Mouse (Mus musculus) cerebellum, postnatal 25 days (tissue): ENCODE measurements around the gene Sec14l1.

Experiments used
- DNase-seq, 2 experiments: peaks; one replicate each; pipeline ENCODE4 v3.0.0; 2021; ENCODE audit warnings: mixed read lengths in 2 of 2

Sec14l1 gene

DNA sequence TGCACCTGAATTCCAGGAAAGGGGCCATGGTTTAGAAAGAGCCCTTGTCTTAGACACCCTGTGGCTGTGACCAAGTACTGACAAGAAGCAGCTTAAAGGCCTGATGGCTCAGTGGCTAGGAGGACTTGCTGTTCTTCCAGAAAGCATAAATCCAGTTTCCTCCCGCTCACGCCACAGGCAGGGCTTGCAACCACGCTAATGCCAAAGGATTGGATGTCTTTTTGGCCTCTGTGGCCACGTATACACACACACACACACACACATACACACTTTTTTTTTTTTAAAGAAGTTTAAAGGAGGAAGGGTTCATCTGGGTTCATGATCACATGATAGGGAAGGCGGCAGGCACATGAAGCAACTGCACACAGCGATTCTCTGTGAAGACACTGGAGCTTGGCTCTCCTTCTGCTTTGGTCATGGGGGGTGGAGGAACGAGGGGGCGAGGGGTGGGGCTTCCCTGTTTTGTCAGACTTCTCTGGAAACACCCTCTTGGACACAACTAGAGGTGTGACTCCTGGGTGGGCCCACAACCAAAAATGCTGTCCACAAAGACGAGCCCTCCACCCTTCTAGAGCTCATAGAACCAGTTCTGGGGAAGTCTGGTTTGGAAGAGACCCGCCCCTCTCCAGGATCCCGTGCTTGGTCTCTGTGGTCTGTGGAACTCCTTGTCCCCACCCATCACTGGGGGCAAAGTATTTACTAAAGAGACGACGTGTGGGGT lies 26.5 kb upstream of the Sec14l1 start:
- DNase-seq = no peak

DNA sequence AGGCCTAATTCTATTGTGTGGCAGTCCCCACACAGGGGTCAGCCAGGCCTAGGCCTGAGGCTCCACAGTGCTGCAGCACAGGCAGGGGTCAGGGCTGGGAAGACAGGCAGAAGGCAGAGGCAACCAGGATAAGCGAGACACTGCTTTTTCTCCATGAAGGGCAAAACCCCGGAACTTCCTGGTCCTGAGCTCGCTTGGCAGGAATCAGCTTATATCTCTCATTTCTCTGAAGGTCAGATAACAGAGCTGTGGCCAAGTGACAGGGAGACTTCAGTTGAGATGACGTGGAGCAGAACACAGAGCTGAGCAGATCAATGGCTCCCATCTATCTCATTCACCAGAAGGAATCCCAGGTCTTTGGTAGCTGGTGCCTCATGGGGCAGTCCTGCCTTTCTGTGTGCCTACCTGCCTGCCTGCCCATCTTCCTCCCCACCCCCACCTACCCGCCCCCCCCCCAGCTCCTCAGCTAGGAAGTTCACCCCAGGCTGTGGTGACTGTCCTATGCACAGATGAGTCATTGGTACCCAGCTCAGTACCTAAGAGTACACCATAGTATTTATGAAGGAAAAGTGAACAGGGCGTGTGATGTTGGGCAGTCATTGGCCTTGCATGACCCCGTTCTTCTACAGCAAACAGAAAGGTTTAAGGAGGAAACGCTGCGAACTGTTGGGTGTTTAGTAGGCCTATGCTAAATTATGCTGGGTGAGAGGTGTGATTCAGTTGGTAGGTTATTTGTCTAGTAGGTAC lies 25.1 kb upstream of the Sec14l1 start:
- no peak for DNase-seq

DNA sequence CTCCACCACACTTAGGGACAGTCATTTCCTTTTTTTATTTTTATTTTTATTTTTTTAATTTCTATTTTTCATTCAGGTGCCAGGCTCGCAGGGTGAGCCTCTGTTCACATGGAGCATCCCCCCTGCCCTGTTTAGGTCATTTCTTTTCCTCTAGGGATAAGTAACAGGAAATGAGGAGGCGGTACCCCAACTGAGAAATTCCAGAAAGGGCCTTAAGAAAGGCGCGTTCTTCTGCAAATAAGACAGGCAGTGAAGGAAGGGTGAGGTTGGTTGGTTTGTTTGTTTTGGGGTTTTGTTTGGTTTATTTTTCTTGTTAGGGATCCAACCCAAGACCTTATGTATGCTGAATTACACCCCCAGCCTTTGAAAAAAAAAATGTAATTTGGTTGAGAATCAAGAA lies 23.6 kb upstream of the Sec14l1 start:
- no peak for DNase-seq

DNA sequence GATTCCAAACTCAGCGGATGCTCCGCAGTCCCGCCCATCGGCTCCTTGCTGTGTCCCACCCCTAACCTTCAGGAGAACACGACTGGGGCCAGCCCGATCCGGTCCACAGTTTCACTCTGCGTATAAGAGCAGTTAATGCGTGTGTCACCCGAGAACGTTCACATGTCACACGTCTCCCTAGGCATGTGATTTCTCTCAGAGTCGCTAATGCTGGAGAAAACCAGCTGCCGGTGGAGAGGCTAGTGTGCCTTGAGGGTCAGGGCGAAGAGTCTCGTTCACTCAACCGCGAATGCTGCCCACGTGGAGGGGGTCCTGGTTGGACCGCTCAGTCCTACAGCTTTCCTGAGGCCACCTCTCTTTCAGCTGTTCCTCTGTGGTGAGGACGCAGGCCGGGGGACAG lies 23.1 kb upstream of the Sec14l1 start:
- DNase-seq = no peak

DNA sequence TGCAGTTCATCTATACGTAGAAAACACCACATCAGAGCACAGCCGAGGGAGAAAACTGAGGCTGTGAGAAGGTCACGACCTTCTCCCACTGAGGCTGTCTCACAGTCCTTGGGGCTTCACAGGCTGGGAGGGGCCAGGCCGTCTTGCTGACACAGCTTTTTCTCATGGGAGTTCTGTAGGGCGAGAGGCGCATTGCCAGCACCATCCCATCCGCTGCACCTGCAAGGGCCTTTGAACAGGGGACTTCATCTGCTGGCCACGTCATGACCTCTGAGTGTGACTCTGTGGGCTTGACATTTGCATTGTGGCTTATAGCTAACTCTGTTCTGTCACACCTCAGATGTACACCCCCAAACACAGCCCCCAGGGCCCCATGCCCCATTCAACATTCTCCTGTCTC lies 22.3 kb upstream of the Sec14l1 start:
- no peak for DNase-seq

DNA sequence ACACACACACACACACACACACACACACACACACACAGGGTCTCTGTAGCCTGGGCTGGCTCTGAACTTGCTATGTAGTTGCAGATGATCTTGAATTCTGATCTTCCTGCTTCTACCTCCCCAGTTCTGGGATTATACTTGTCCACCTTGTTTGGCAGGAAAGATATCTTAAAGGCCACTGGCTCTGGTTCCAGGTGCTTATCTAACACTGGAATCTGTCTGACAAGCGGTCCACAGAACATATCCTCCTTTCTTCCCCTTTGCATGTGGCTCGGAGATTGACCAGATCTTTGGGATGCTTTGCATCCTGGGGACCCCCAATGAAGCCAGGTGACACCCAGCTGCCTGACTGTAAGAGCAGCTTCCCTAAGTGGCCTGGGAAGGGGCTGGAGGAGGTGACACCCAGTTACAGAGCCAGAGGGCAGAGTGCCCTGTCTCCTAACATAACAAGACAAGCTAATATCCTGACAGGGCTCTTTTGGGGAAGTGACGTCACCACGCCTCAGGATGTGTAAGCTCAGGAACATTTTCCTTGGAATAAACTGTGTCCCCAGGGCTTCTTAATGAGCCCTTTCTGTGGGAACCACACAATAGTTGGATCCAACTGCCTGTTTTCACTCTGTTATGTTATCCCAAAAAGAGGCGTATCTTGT lies 20.9 kb upstream of the Sec14l1 start:
- no peak for DNase-seq

DNA sequence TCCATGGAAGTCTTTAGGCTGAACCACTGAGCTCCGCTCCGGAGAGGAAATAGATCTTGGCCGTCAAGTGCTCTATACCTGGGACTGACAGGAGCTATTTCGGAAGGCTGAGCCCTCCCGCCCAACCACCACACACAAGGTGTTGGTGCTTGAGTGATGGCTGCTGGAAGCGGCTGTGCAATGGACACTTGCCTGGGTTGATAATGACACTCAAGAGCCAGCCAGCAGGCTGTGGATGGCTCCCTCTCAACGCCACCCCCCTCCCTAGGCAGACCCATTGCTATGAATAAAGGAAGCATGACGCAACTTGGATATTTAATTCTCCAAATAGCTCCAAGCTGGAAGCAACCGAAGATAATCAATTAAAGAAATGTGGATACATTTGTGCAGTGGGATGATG lies 20.3 kb upstream of the Sec14l1 start:
- DNase-seq = no peak

DNA sequence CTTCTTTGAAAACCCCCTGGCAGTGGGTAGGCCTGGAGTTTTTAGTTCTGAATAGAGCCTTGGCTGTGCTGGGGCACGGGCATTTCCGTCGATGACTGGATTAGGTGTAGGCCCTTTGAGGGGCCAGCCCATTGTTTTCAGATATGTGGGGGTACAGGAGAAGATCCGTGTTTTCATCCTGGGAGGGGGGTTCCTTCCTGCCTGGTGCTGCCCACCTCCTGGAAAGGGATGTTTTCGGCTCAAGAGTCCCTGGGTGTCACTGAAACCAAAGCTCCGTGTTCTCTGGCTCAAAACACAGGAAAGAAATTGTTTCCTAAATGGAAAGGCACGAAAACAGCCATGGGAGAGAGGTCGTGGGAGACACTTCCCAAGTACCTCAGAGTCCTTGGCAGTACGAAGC lies 17.9 kb upstream of the Sec14l1 start:
- no peak for DNase-seq

DNA sequence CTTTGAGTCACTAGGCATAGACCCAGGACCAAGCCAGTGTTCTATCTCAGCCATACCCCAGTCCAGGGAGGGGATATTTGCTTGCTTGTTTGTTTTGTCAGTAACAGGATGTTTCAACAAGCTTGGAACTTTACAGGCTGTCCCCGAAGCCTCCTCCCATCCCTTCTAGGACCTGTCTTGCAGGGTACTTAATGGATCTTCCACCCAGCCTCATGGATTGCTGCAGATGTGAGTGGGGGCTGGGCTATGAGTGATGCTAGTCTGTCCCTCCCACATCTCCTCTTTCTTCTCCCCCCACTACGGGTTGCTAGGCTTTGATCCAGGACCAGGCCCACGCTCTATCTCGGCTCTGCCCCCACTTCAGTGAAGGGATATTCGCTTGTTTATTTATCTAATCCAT lies 16.8 kb upstream of the Sec14l1 start:
- DNase-seq = no peak

DNA sequence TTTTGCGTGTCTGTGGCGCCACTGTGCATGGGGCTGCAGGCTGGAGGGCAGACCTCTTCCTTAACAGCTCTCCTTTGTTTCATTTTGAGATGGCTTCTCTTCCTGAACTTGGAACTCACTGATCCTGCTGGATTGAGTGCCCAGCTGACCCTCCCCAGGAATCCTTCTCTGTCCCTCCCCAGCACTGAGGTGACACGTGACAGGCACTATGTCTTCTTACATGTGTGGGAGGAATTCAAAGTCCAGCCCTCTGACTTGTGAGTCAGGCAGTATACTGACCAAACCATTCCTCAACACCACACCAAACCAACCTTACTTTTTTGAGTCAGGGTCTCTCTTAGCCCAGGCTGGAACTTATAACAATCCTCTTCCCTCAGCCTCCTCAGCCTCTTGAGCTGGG lies 16.2 kb upstream of the Sec14l1 start:
- DNase-seq = no peak

DNA sequence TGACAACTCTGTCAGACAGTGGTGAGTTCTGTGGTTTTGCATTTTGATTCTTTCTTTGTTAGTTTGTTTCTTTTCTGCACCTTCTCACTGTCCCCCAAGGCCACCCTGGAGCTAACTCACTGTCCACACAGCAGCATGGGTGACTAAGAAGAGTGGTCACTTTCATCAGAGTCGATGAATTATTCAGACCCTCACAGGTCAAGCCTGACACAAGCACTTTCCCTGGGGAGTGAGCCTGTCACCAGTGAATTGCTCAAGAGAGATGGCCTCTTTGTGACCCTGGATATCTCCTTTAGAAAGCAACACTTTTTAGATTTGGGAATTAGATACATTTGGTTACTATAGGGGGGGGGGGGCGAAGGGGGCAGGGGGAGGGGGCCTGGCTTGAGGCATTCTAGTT lies 15.6 kb upstream of the Sec14l1 start:
- DNase-seq = no peak

DNA sequence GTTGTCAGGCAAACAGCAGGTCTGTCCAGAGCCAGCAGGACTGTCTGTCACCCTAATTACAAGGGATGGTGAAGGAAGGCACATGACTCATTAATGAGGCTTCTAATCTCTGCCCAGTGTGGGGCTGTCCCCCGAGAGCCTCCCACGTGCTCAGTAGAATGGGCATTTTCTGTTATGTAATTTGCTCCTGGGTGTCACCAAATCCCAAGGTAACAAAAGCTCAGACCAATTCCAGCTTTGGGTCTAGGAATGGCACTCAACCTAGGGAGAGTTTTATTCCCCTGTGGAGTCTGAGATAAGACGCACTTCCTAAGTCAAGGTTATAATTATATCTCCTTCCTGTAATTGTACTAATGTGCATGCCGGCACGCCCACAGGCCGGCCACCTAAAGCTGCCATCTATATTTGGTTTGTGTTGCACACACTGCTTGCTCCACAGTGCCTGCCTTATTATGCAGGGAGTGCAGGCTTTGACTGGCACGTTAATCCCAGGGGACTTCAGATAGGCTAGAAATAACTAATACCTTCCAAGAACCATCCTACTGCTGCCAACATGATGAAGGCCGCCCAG lies 13.5 kb upstream of the Sec14l1 start:
- DNase-seq = no peak

DNA sequence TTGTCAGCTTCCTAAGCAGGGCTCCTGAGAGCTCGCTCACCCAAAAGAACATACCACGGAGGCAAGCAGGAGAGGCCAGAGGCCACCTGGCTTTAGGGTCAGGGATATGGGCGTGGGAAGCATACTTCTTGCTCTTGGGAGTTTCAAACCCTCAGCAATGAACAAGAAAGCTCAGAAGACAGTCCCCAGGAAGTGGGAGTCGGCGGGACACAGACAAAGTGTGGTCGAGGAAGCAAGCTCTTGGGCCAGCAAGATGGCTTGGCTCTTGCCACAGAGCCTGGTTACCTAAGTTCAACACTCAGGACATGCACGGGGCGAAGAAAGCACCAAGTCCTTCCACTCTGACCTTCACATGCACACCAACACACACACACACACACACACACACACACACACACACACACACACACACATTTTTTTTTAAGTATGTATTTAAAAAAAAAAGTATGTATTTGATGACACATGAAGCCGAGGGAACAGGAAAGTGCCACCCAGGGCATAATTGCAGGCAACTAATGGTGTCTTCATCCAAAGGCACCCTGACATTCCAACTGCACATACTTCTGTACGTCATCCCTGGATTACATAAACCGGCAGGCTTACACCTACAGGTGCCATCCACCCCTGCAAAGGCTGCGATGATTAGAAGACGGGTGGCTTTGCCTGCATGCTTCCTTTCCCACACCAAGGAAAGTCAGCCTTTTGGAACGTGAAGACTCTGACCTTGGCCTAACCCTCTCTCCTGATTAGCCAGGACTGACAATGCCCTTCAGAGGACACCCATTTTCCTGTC lies 12.8 kb upstream of the Sec14l1 start:
- no peak for DNase-seq

DNA sequence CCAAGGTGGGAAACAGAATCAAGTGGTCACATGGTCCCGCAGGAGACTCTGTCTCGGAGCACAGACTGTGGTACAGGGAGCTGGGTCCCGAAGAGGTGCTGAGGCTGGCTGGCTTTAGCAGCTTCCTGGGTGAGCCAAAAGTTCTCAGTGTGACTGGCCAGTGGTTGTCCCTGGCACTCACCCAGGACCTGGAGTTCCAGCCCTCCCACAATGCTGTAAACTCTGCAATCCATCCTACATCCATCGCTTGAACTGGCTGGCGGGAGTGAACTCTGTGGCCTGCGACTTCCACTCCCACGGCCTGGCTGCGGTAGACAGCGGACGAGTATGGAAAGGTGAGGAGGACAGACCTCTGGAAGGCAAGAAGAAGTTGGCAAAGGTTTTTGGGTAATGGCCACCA lies 11.4 kb upstream of the Sec14l1 start:
- no peak for DNase-seq

DNA sequence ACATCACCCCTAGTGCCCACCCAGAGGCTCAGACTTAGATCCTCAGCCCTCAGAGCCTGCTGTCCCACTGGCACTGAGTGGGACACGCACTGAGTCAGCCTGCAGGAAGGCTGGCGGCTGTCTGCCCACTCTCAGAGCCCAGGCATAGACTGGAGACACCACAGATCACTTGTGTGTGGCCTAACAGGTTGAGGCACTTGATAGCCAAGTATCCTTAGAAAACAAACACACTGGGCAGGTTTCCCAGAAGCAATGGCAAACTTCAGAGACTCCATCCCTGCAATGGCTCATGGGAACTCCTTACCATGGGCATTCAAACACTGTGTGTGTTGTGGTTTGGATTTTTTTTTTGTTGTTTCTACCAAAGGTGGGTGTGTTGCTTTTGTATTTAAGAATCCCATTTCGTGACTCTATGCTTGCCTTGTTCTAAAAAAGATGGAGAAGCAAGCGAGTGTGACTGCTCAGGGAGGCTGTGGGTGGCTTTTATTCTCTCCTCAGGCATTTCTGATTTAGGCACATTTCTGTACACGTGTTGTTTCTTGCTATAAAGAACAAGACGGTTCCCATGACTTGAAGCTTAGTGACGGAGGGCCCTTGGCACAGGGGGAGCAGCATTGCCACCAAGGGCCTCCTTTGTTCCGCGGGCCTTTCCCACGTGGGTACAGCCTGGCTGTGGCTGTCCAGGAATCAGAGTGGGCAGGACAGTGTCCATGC lies 10.8 kb upstream of the Sec14l1 start:
- DNase-seq = no peak

DNA sequence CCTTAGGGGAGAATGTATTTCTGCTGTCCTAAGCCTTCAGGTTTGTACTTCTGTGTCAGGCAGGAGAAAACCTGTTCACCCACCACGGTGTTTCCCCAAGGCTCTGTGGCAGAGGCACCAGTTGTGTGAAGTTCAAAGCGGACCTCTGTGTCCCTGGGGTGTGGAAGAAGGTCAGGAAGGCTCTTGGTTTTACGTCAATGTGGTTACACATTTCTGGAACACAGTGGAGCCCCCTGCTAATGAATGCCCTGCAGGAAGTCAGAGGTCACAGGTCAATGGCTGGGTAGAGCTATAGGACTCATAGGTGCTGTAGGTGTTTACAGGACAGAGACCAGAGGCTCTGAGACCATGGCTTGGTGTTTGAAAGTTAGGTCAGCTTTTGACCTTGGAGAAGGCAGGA lies 9.7 kb upstream of the Sec14l1 start:
- DNase-seq = no peak

DNA sequence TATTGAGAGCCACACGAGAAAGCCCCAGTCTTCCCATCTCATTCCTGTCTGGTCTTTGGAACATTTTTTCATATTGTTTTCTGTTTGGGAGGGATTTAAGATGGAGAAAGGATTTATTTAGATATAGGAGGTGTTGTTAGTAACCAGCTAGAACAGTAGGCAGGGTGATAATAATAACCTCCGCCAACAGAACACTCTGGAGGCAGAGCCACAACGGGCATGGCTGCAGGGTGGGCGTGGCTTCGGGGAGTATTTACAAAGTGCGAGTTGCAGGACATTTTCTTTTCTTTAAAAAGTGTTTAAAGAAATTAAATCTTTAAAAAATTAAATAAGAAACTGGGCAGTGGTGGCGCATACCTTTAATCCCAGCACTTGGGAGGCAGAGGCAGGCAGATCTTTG lies 9.1 kb upstream of the Sec14l1 start:
- no peak for DNase-seq

DNA sequence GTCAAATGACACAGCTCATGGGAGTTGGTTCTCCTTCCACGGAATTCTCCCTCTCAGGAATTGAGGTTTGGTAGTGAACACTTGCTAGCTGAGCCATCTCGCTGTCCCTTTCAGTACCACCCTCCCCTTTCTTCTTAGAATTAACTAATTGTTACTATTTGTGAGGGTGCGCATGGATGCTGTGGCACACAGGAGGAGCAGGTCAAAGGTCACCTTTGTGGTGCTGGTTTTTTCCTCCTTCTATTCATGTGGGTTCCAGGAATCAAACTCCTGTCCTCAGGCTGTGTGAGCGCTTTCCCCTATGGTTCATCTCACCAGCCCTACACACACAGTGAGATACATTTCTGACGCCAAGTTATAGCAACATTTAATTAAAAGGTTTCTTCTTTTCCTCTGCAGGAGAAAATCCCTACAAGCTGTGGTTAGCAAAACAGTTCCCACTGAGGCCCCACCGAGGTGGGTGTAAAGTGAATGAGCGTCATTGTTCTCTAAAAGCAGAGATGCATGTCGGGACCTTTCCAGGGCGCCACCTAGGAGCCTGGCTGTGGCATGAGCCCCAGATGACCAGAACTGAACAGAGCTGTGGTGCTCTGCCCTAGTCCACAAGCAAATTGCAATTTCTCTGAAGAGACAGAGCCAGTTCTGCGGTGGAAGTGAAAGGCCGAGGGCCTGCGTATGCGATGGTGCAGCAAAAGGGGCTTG lies 8.2 kb upstream of the Sec14l1 start:
- DNase-seq = peak in 1 of 2 experiments; percentile 38

DNA sequence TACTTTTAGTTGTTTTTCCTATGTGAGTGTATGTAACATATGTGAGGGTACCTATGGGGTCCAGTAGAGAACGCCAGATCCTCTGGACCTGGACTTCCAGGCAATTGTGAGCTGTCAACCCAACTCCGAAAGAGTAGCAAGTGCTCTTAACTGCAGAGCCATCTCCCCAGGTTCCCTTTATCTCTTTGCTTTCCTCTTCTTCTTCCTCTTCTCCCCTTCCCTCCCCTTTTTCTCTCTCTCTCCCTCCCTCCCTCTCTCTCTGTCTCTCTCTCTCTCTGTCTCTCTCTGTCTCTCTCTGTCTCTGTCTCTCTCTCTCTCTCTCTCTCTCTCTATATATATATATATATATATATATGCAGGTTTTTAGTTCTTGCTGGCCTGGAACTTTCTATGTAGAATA lies 7.1 kb upstream of the Sec14l1 start:
- no peak for DNase-seq

DNA sequence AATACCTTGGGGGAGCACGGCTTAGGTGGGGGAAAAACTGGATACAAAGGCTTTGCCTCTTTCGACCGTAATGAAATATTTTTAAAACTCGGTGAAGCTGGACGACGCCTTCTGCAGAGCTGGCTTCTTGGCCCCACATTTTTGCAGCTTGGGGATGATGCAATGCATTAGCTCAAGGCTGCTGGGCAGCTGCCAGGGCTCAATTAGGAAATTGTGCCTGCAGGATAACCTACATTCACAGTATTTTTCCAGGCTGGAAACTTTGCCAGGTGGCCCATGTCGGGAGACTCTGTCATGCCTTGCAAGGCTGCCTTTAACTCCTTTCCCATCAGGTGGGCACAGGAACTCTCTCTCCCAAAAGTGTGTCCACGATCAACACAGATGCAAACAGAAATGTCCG lies 6.4 kb upstream of the Sec14l1 start:
- peak; percentile 89 to 94 for DNase-seq

DNA sequence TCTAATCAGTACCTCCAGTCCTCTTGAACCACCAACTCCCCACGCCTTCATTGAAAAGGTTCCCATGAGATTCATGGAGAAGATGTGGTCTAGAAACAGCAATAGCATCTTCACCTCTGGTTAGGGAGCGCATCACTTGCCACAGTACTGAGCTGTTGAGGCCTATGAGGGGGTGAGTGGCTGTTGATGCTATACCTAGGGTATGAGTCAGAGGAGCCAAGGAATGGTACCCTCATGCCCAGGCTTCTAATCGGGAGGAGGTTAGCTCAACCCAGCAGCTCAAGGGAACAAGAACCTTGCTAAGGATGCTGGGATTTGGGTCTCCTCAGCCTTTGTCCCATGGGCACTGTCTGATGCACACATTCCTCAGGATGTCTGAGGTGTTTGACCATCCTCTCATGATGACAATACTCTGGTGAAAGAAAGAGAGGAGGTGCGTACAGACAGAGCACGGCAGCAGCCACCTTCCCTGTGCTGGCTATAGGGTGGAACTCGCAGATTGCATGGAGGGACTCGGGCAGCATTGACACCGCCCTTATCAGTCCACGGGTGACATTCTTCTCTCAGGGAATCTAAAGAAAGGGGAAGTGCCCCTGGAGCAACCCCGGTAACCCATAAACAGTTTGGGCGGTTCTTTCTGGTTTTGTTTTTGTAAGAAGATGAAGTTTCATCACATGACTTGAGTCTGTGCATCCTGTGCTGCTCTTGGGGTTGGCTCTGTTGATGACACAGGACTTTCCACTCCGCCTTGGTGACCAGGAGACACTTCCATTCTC lies 5.6 kb upstream of the Sec14l1 start:
- no peak for DNase-seq
